Comparison of ENCODE assay signal across 10 mouse cellular contexts in genomic region chr7:134775671-134776070, GRCm38 (mm10).
DNase-seq lines count a peak whose midpoint lies in the region.
"Had no signal": no experiment of that assay in that cellular context is flagged by ENCODE, and none has a peak within 500 bp of the region (broad histone marks: within the 10 kb centered on the region; RNA-seq: fewer than 3 reads in every experiment).

No protein-coding gene starts in this region.

- DNase-seq in heart, adult 11 months: peak; percentile 80
- no peak for DNase-seq in heart, adult 9 months (ENCODE audit: low spot score in 2 of 2)
- DNase-seq in urinary bladder, postnatal 25 days (ENCODE audit: low spot score): peak; percentile 22
- no peak for DNase-seq in urinary bladder, postnatal 4 days (ENCODE audit: low spot score in 2 of 2)
- DNase-seq in left cerebral cortex, adult 9 months (ENCODE audit: low spot score in 2 of 2): peak; percentile 76 to 85
- DNase-seq in urinary bladder, postnatal 36 days (ENCODE audit: low spot score in 2 of 2): peak; percentile 39 to 48
- no peak for DNase-seq in c-Kit-positive CD71-positive TER-119-positive erythroid progenitor cells, embryonic 14.5 days (ENCODE audit: low spot score)
- DNase-seq in spleen, adult 12 weeks (ENCODE audit: low spot score): no peak
- DNase-seq: cerebellum, adult 9-11 months; thymus, adult 2 months had no signal

Comparison
In these comparisons a context has a peak if more than half of its experiments do, and no peak if none do; other contexts are left out.
1. DNase-seq: peak in heart, adult 11 months (single experiment), urinary bladder, postnatal 25 days (single experiment), left cerebral cortex, adult 9 months (2 of 2) and urinary bladder, postnatal 36 days (2 of 2); none in heart, adult 9 months (0 of 2), urinary bladder, postnatal 4 days (0 of 2), c-Kit-positive CD71-positive TER-119-positive erythroid progenitor cells, embryonic 14.5 days (single experiment) and spleen, adult 12 weeks (single experiment).